Mouse (Mus musculus) cortical plate, adult 2 months (tissue): ENCODE results near the gene Cnn2.

ENCODE experiments used
- CTCF ChIP-seq: fragments of 200-500 bp; IDR thresholded peaks from 2 replicates; pipeline ENCODE4 v1.5.1; 2011; ENCODE audit warnings: mild to moderate bottlenecking, control low read depth, low read length; ENCODE audit not compliant: insufficient read depth; ENCODE audit errors: extremely low read depth
- POLR2A ChIP-seq: fragments of 200-500 bp; IDR thresholded peaks from 2 replicates; pipeline ENCODE4 v1.6.1; 2011; ENCODE audit warnings: mild to moderate bottlenecking, low read length, control low read depth; ENCODE audit not compliant: insufficient read depth; ENCODE audit errors: extremely low read depth

- TF ChIP-seq CTCF, result no peak
- TF ChIP-seq POLR2A, result no peak
Observed at GRCm38 (mm10) chr10:80022164-80022563, 33.8 kb downstream of the Cnn2 start.
